Mouse (Mus musculus): ENCODE measurements around the gene Arf3.
"Not testable (repeated sequence)": the region's sequence is repeated elsewhere in the genome, so short reads cannot be mapped to it uniquely, and the experiment has no call there.

Gene Arf3

DNA sequence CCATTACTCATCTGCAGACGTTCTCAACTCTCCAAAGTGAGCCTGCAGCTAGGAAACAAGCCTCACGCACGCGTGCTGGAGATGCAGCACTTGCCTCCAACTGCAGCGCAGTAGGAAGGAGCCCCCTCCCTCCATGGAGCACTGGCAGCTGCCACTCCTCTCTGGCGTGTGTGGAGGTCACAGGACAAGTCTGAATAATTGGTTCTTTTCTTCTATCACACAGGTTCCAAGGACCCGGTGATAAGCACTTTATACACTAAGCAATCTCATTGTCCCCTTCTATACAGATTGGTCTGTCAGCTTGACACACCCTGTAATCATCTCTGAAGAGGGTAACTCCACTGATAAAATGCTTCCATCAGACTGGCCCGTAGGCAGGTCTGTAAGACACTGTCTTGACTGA lies 10.0 kb downstream of the Arf3 start:
- DNase-seq (ENCODE audit: low spot score): no peak

GRCm38 (mm10) chr15:98749093-98749492 lies 13.9 kb downstream of the Arf3 start:
- DNase-seq (ENCODE audit: low spot score): no peak

DNA sequence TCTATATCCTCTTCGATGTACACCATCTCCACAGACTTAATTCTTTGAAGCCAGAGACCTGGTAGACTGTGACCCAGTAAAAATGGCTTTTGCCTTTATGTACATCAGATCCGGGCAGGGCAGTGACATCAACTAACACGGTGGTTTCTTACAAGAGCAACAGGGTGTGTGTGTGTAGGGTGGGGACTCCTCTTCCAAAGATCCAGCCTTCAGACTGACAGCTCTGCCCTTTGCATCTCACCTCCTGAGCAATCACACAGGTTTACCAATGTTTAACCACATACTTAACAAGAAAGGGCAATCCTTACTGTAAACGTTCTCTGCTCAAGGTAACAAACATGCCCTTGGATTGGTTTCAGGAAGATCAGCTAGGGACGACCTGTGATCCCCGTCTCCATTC lies 15.7 kb downstream of the Arf3 start:
- no peak for DNase-seq (ENCODE audit: low spot score)

DNA sequence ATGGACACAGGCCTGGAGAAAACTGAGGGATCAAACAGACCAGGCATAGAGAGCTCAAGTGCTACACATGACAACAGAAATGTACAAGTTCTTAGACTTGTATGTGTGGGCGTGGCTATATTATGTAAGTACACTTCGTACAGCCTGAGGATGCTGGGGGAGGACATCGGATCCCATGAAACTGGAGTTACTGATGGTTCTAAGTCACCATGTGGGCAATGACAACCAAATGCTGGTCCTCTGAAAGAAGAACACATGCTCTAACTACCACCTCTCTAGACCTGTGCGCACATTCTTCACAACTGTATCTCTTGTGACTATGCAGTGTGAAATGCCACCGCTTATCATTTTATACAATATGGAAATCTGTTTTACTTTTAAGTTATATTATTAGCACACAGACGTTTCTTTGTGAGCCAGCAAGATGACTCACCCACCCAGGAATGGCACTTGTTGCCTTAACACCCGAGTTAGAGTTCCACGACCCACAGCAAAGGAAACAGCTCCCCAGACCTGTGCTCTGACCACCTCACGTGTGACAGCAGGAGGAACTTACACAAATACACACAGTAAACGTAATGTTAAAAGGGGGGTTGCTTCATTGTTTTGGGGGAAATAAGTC lies 16.6 kb downstream of the Arf3 start:
- DNase-seq (ENCODE audit: low spot score): no peak

DNA sequence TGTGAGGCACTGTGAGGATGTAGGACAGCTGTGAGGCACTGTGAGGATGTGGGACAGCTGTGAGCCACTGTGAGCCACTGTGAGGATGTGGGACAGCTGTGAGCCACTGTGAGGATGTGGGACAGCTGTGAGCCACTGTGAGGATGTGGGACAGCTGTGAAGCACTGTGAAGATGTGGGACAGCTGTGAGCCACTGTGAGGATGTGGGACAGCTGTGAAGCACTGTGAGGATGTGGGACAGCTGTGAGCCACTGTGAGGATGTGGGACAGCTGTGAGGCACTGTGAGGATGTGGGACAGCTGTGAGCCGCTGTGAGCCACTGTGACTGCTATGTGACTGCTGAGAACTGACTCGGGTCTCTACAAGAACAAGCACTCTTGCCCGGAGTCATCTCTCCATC lies 19.2 kb downstream of the Arf3 start:
- DNase-seq (ENCODE audit: low spot score): not testable (repeated sequence)

GRCm38 (mm10) chr15:98742766-98743428 lies 20.1 kb downstream of the Arf3 start:
- no peak for DNase-seq (ENCODE audit: low spot score)

- DNase-seq (ENCODE audit: low spot score): no peak
These were observed 22.8 kb downstream of the Arf3 start for GRCm38 (mm10) chr15:98740219-98740618.

GRCm38 (mm10) chr15:98738796-98739195 lies 24.2 kb downstream of the Arf3 start:
- DNase-seq (ENCODE audit: low spot score): no peak

DNA sequence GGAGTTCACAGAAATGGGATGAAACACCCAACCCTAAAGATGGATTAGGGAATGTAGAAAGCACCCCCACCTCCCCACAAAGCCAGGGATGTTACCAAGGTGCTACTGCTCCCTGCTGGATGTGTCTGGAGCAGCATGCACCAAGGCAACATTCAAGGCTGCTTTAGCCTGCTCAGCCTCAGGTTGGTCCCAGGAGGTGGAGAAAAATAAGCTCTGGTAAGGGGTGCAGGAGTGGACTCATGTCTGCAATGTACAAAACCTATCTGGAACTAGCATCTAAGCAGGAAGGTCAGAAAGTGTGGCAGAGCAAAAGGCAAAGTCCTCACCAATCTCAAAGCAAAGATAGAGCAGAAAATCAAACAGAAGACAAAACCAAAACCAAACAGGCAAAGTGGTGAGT lies 25.1 kb downstream of the Arf3 start:
- no peak for DNase-seq (ENCODE audit: low spot score)

GRCm38 (mm10) chr15:98736521-98736920 lies 26.5 kb downstream of the Arf3 start:
- no peak for DNase-seq (ENCODE audit: low spot score)

DNA sequence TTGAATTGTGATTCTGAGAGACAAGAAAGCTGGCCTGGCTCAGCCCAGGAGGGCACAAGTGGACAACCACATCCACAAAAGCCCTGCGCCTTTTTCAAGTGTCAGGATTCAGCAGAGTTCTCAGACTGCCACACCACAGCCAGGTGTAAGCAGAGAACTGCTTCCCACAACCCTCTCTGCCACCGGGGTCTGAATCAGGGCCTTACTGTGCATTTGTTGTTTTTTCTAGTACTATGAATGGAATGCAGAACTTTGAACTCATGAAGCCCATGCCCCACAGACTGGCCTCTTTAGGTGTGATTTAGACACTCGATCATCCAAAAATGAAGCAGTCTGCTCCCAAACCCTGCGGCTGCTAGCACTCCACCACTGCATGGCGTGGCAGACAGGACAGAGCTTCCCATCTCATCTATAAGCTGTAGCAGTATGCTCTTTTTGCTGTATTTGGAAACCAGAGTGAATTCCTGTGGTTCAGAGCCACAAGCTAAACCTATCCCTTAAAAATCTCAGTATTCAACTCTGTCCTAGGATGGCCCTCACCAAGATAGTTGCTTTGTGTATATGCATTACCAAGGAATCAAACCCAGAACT lies 28.9 kb downstream of the Arf3 start:
- no peak for DNase-seq (ENCODE audit: low spot score)

DNA sequence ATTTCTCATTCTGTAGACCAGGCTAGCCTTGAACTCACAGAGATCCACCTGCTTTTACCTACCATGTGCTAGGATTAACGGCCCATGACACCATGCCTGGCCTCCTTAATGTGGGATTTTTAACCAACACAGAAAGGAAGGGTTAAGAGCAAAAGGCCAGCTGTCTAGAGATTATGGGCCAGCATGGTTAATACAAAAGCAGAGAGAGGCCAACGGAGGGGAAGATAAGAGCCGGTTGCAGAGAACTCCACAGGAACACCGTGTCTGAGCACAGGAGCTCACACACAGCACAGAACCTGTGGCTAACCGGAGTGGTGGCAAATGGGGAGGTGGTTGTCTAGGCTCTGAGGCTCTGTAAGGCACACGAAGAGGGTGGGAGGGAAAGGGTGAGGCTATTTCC lies 29.6 kb downstream of the Arf3 start:
- DNase-seq (ENCODE audit: low spot score): no peak

- no peak for DNase-seq (ENCODE audit: low spot score)
These were observed 30.9 kb downstream of the Arf3 start for GRCm38 (mm10) chr15:98732006-98732531.

DNA sequence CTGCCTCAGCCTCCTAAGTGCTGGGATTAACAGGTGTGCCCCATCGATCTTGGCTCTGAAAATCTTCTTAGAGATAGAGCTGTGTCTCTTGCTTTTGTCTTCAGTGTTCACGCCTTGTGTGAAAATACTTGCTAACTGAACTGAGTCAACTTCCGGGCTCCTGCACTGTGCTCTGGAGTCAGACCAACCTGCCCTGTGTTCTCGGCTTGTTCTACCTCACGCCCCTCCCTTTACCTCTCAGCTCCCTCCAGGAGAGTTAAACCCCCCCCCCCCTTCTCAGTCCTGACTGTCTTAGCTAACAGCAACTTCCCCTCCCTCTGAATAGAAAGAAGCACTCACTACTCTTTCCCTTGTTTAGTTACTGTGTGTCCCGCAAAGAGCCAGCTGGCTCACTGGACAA lies 32.2 kb downstream of the Arf3 start:
- DNase-seq (ENCODE audit: low spot score): no peak

DNA sequence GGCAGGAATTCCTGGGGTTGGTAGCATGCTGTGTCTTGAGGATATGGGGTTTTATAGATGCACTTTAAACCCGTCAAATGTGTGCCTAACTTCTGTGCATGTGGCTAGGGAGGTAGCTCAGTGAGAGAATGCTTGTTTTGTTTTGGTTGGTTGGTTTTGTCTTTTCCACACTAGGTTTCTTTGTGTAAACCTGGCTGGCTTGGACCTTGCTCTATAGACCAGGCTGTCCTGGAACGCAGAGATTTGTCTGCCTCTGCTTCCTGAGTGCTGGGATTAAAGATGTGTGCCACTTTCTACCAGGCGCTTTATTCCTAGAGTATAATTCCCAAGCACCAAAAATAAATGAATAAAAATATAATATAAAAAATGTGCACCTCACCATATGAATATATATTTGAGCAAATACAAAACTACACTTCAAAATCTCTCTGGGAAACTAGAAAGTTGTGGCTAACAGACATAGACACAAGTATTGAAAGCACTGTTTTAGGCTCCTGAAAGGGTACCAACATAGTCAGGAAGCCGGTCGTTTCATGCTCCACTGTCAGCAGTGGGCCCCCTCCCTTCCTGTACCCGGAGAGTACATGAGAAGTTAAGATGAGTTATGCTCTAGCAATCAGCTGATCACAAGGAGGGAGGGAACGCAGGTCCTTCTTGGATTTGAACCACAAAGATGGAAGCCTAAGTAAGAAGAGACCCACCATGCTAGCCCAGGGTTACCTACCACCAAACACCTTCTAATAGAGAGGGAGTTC lies 33.0 kb downstream of the Arf3 start:
- DNase-seq (ENCODE audit: low spot score): no peak

DNA sequence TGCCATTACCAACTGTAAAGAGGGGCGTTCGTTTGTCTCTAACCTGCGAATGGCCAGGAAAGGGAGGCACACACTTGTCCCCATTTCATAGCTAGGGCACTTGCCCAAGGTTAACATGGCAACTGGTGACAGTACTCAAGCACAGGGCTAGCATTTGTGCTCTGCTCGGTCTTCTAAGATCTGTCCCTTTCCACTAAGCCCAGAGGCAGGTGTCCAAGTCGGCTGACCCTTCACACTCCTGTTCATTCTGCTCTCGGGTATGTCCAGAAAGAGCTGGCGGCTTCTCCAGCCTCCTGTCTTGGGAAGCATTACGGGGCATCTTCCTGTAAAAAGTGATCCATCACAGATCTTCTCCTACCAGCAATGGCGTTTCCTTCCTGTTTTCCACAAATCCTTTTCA lies 34.6 kb downstream of the Arf3 start:
- DNase-seq (ENCODE audit: low spot score): no peak

GRCm38 (mm10) chr15:98727443-98728321 lies 35.3 kb downstream of the Arf3 start, which contains the start of gene Fkbp11:
TSS of gene Fkbp11 (minus strand) at chr15:98728198.
- no peak for DNase-seq (ENCODE audit: low spot score)

- no peak for DNase-seq (ENCODE audit: low spot score)
These were observed 36.3 kb downstream of the Arf3 start for GRCm38 (mm10) chr15:98726746-98727145.

DNA sequence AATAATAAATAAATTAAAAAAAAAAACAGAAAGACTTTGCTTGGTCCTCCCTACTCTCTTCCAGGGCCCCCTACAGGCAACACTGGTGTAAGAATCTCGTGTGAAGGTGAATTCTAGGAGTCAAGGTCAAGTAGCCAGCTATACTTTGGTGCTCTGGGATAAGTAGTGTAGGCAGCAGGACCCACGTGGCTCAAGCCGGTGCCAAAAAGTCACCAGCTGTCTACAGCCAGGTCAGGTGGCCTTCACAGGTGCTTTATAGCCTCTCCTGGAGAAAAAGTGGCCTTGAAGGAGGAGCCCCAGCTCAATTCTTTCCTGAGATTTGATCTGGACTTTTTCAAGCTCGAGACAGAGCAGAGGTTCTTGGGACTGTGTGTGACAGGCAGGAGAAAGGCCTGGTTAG lies 36.9 kb downstream of the Arf3 start:
- DNase-seq (ENCODE audit: low spot score): no peak

- DNase-seq (ENCODE audit: low spot score): no peak
These were observed 38.6 kb downstream of the Arf3 start for GRCm38 (mm10) chr15:98724441-98724840.

DNA sequence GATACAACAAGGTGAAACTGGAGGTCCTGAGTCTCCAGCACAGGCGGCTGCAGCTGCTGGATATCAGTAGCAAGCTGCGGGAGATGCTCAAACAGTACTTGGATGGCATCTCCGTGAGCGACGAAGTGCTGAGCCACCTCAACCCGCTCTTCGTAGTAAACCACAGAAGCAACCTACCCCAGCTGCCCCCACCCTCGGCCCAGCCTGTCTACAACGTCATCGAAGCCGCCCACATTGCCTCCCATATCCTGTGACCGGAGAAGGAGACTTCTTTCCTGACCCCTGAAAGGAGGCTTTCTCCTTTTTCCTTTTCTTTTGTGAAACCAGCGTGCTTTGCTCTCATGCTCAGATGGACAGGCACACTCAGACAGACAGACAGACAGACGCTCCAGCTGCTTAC lies 40.2 kb downstream of the Arf3 start:
- no peak for DNase-seq (ENCODE audit: low spot score)

DNA sequence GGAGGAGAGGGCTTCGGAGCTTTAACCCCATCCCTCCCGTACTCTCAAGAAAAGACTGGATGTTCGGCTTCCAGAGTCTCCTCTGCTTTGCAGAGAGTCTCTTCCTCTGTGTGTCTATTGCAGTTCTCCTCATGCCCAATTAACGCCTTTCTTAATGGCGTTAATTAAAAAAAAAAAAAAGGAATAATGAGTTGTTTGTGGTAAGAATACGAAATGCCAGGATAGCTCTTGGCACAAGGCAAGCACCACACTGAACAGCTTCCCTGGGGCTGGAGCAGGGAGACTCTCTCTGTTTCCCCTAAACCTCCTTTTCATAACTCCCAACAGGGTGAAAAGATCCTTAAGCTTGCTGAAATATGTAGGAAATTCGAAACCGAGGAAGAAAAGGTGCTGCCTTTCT lies 40.8 kb downstream of the Arf3 start:
- no peak for DNase-seq (ENCODE audit: low spot score)
